Mouse (Mus musculus) cerebellum, adult 8-10 months (tissue): Measurements from ENCODE around the gene Gm17190.
"Not testable (repeated sequence)": the region's sequence is repeated elsewhere in the genome, so short reads cannot be mapped to it uniquely, and the experiment has no call there.

Experiments
- DNase-seq: peaks from one replicate; pipeline ENCODE4 v3.0.0; 2022

Gene Gm17190

GRCm38 (mm10) chr13:96081754-96082153, at the start of gene Gm17190:
Gm17190 (plus strand) TSS chr13:96082054.
- not testable (repeated sequence) for DNase-seq

- DNase-seq, result no peak
Observed at GRCm38 (mm10) chr13:96039536-96039935, 42.3 kb upstream of the Gm17190 start.

DNA sequence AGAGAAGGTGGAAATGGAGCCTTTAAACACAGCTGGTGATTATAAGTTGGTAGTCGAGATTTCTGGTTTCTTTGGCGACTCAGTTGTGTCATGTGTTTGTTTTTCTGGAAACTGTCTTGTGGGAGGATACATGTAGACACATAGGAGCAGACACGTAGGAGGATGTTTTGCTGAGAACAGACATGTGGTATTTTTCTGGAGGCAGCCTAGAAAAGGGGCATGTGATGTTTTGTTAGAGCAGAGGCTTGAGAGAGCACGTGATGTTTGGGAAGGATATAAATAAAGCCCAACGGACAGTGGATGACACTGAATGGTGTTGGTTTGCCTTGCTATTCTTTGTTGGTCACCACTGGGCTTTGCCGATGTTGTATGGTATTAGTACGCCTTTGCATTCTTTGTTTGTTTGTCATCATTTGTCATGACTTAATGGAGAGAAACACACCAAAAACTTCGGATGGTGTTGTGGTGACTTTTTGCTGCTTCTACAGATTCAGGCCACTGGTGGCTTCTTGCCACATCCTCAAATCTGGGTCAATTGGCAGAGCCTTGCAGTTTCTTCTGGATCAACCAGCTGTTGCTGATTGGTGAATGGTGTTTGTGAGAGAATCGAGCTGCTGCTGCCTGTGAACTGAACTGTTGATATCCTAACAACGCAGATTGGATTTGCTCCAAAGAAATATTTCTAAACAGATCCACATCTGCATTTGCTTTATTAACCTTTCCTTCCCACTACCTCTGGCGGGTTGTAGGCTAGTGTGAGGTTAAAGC, 41.4 kb upstream of the Gm17190 start:
- no peak for DNase-seq

DNA sequence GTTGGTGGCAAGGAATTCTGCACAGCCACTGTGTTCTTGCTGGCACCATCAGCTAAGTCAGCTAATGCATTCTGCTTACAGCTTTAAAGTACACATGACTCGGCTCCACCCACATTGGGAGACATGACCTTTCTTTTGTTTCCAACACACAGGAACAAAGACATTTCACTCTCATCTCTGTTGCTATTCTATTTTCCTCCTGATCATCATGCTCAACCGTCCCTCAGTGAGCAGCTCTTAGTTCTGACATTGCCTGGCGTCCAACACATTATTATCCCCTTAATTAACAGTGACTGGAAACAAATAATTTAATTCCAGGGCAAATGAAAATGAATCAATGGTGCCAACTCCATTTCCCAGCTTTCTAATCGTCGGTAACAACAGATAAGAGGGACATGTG, 36.5 kb upstream of the Gm17190 start:
- DNase-seq, result no peak

GRCm38 (mm10) chr13:96052755-96053154, 29.1 kb upstream of the Gm17190 start:
- no peak for DNase-seq

DNA sequence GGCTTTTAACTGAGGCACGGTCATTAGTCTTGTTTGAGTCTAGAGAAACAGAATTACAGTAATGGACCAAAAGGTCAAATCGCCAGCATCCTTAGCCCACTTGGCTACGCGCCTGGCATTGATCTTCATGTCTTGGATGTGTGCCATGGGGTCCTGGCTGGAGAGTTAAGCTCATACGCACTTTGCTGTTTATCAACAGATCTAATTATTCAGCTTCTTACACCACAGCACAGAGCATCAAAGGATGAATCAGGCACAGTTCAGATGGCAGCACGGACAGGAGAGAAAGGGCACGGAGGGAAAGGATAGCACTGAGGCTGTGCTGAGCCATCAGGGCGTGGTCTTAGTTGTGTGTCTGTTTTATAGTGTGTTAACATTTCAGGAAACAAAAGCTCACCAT, 8.3 kb upstream of the Gm17190 start:
- no peak for DNase-seq

- DNase-seq, result not testable (repeated sequence)
Observed at GRCm38 (mm10) chr13:96081276-96081675, 578 bp upstream of the Gm17190 start, which contains the start of gene Gm20075. Gm20075 (minus strand) TSS chr13:96081376.

DNA sequence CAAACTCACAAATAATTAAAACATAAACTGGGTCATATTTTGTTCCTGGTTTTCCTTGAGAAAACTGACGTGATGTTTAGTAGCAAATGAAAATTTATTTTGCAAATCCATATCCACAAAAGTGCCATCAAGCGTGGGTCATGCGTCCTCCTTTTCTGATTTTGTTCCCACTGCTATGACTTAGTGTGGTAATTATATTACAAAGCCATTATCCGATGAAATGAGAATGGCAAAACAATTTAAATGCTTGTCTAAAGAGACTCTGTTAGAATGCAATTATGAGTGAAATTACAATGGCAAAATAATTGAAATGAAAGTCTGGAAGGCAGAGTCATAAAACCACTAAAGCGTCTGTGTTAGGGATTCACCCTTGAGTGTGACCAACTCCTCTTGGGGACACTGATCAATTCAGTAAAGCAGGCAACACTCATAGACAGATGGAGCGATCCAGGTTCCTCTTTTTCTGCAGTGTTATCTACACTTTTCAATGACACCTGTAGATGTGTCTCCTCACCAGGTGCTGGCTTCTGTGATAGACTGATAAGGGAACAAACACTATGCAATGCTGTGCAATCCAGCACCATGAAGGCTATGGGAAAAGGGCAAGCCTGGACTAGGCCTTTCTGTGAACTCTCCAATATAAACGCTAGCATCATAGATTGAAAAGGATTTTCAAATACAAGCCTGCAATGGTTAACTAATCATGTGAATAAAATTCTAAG, 3.9 kb downstream of the Gm17190 start:
- DNase-seq, result no peak

DNA sequence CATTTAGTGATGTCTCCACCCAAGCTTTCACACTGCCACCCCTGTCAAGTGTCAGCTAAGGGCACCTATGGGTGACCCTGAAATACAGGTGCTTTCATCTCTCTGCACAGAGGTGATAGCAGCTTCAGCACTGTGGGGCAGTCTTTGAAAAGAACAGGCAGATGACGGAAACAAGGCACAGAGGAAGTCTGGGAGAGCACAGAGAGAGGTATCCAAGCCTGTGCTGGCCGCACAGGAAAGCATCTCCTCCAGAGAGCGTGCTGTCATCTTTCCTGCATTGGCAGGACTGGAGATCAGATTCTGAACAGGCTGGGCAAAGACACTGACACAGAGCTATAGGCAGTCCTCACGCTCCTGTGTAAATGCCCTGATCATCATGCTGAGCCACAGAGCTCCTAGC, 9.1 kb downstream of the Gm17190 start:
- DNase-seq, result no peak

DNA sequence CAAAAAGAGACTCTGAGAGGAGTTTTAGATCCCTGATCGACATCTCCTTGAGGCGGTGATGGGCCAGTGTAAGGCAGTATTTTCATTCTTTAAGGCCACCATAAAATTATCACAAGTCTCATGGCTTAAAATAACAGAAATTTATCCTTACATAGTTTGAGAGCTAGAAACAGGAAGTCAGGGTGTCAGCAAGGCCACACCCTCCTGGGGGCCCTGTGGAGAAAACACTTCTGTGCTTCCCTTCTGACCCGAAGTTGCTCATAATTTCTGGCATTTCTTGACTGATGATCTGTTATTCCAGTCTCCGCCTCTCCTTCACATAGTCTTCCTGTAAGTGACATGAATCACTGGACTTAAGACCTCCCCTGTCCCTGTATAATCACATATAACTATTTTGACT, 24.5 kb downstream of the Gm17190 start:
- DNase-seq, result no peak

DNA sequence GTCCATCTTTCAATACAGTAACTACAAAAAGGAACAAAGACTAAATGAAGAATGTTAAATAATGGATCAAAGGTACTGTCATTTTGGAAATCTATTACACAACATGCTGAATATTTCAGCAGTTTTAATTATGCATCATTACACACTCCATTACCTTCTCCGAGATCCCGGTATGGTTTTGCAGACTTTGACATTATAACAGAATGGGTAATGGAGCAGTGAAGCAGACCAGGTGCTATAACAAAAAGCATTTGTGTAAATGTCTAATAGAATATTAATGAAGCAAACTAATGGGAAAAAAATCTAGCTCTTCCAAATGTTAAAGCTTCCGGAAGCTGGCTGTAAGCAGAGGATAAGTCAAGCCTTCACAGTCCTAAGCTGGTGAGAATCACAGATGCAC, 28.9 kb downstream of the Gm17190 start:
- no peak for DNase-seq

DNA sequence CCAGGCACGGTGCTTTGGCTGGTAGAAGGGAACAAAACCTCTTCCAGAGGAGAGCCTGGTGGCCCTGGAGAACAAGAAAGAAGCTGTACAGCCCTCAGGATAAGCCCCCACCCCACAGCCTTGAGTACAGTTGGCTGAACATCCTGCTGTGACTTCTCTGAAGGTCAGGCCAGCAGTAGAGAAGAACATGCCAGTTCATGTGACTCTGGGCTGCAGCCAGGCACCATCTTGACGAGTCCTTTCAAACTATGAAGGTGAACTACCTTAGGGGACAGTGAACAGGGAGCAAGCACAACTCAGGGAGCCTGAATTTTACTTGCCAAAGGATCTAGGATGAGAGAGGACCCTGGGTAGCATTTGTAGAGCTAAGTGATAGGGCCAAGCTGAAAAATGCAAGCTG, 30.9 kb downstream of the Gm17190 start:
- DNase-seq, result no peak

- DNase-seq, result no peak
Observed at GRCm38 (mm10) chr13:96125011-96125410, 43.2 kb downstream of the Gm17190 start.

- DNase-seq, result no peak
Observed at GRCm38 (mm10) chr13:96126669-96127068, 44.8 kb downstream of the Gm17190 start.

GRCm38 (mm10) chr13:96129081-96129480, 47.2 kb downstream of the Gm17190 start:
- DNase-seq, result no peak

DNA sequence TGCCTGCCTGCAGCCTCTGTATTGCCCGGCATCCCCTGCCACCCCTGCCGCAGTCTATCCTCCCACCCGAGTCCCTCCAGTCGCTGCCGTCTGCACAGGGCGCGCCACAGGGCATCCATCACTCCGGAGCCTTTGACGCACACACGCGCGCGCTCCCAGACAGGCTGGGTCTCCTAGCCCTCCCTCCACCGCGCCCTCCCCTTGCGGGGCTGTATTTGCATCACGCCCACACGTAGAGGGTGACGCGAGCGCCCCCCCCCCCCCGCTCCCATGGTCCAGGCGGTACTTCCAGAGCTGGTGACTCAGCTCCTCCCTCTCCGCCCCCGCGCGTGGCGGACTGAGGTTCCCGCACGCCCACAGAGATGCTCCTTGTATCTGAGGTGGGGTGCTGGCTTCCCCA, 49.2 kb downstream of the Gm17190 start:
- peak; percentile 13 for DNase-seq

- DNase-seq, result no peak
Observed at GRCm38 (mm10) chr13:96131911-96132310, 50.1 kb downstream of the Gm17190 start.

GRCm38 (mm10) chr13:96132401-96132816, 50.6 kb downstream of the Gm17190 start, which contains the start of gene Sv2c:
Sv2c (minus strand) TSS chr13:96132577.
- peak; percentile 7 for DNase-seq
